Comparison of ENCODE assay signal across 10 mouse cellular contexts in the genomic region with DNA sequence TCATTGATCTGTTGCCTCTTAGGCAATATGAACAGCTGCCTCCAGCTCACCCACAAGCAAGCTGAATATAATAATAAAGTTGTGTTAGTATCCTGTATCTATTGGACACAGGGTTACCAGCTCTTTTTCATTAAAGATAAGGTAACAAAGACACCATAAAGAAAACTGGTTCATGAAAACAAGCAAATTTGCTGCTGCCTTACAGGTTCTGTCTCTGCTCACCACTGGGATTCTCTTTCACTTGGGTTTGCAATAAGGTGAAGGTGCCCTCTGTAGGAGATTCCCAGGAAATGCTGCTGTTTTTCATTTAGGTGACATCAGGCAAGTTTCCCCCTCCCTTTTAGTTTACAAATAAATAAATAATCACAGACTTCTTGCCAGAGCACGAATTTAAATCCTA. TPM values are rescaled to one million over a fixed set of nuclear protein-coding genes. Genes with fewer than 3 reads are reported as not detected.
DNase-seq lines count a peak whose midpoint lies in the region; ATAC-seq and TF ChIP-seq lines count a peak whose summit lies in the region.
"Had no signal": no experiment of that assay in that cellular context is flagged by ENCODE, and none has a peak within 500 bp of the region (broad histone marks: within the 10 kb centered on the region; RNA-seq: fewer than 3 reads in every experiment).

No protein-coding gene starts in this region.

- no peak for ATAC-seq in liver, postnatal 0 days
- 0 out of 2 replicates have a peak, but pooled peaks have one; percentile 40 for ATAC-seq in hindbrain, postnatal 0 days

- intact Hi-C loops in gastrocnemius, adult 2 months (cut with DNase I), result no loop called here

- no peaks in the 10 kb centered on the region for H3K4me1 ChIP-seq in liver, postnatal 0 days (ENCODE audit: insufficient read depth)
- no peaks in the 10 kb centered on the region for H3K4me1 ChIP-seq in hindbrain, postnatal 0 days (ENCODE audit: insufficient read depth, low read length)
- H3K4me1 ChIP-seq: stomach, embryonic 15.5 days had no signal

- no peak for TF ChIP-seq EP300 in liver, postnatal 0 days (IDR thresholded peaks at IDR 0.05; ENCODE audit: low read depth)

- no peak overlapping the region for H3K9ac ChIP-seq in liver, postnatal 0 days (replicated peaks)
- no peak overlapping the region for H3K9ac ChIP-seq in hindbrain, postnatal 0 days (replicated peaks; ENCODE audit: low read length)
- H3K9ac ChIP-seq: stomach, embryonic 15.5 days had no signal

- H3K4me2 ChIP-seq in liver, postnatal 0 days (ENCODE audit: low read depth, low read length), result no peak overlapping the region
- H3K4me2 ChIP-seq in hindbrain, postnatal 0 days (ENCODE audit: low read depth, low read length), result no peak overlapping the region
- H3K4me2 ChIP-seq: stomach, embryonic 15.5 days had no signal

- H3K36me3 ChIP-seq in liver, postnatal 0 days (replicated peaks; ENCODE audit: insufficient read depth, low read length), result no peaks in the 10 kb centered on the region
- no peaks in the 10 kb centered on the region for H3K36me3 ChIP-seq in hindbrain, postnatal 0 days (ENCODE audit: insufficient read depth, low read length)
- H3K36me3 ChIP-seq: stomach, embryonic 15.5 days had no signal

- WGBS in liver, postnatal 0 days (ENCODE audit: insufficient replicate concordance), result 8% methylated on average over 1 of the region's 1 CpGs
- WGBS in hindbrain, postnatal 0 days, result 11% methylated on average over 1 of the region's 1 CpGs

- H3K27me3 ChIP-seq in liver, postnatal 0 days (ENCODE audit: insufficient read depth, low read length), result no peaks in the 10 kb centered on the region
- no peaks in the 10 kb centered on the region for H3K27me3 ChIP-seq in hindbrain, postnatal 0 days (ENCODE audit: insufficient read depth, low read length)
- H3K27me3 ChIP-seq: stomach, embryonic 15.5 days had no signal

- no peak overlapping the region for H3K27ac ChIP-seq in gastrocnemius, adult 2 months
- H3K27ac ChIP-seq in liver, postnatal 0 days (ENCODE audit: low read depth), result no peak overlapping the region
- no peak overlapping the region for H3K27ac ChIP-seq in hindbrain, postnatal 0 days
- H3K27ac ChIP-seq: stomach, embryonic 15.5 days had no signal

- no peak overlapping the region for H3K4me3 ChIP-seq in gastrocnemius, adult 2 months
- no peak overlapping the region for H3K4me3 ChIP-seq in liver, postnatal 0 days (ENCODE audit: low read depth, low read length)
- no peak overlapping the region for H3K4me3 ChIP-seq in hindbrain, postnatal 0 days (ENCODE audit: low read length)
- H3K4me3 ChIP-seq: erythroblast, embryonic 14.5 days; stomach, embryonic 15.5 days had no signal

- no peak for DNase-seq in gastrocnemius, adult 2 months
- DNase-seq in gastrocnemius, postnatal 25 days, result no peak
- DNase-seq in liver, postnatal 0 days, result no peak
- DNase-seq in liver, result no peak
- DNase-seq in hindbrain, postnatal 0 days (ENCODE audit: low spot score), result peak; percentile 79
- DNase-seq in retina, postnatal 1 day, result peak; percentile 73
- DNase-seq in thymus, adult 18-20 months, result no peak
- DNase-seq in ovary, adult 18-20 months (ENCODE audit: low spot score), result no peak

- no peaks in the 10 kb centered on the region for H3K9me3 ChIP-seq in liver, postnatal 0 days (ENCODE audit: low read length)
- H3K9me3 ChIP-seq in hindbrain, postnatal 0 days (ENCODE audit: low read length), result no peaks in the 10 kb centered on the region
- H3K9me3 ChIP-seq: stomach, embryonic 15.5 days had no signal

- TF ChIP-seq CTCF in gastrocnemius, adult 2 months (IDR thresholded peaks at IDR 0.05), result peak; percentile 62
- TF ChIP-seq CTCF in liver, postnatal 0 days (IDR thresholded peaks at IDR 0.05; ENCODE audit: low read depth), result peak; percentile 44
- peak; percentile 72 for TF ChIP-seq CTCF in hindbrain, postnatal 0 days (IDR thresholded peaks at IDR 0.05; ENCODE audit: low read depth)

RNA-seq across cellular contexts. Expression of gene Dach1, which starts 12.0 kb away (rescaled TPM):
- total RNA-seq in gastrocnemius, adult 2 months (2021), result 1 to 10 TPM; 2.5 to 4.3 TPM
- total RNA-seq in gastrocnemius, postnatal 25 days (2021), result 1 to 10 TPM; 1.8 to 2.4 TPM
- 0.36 and 0.39 TPM in 2 replicates for polyA plus RNA-seq in liver, postnatal 0 days (2015; fragmentation: Nextera tagmentation; extraction: Ambion mirVana)
- 23.8 and 26.7 TPM in 2 replicates for total RNA-seq in hindbrain, postnatal 0 days (2014; rRNA removed)
- 14.7 and 14.8 TPM in 2 replicates for polyA plus RNA-seq in hindbrain, postnatal 0 days (2015; fragmentation: Nextera tagmentation; extraction: Ambion mirVana)
- polyA plus RNA-seq: erythroblast, embryonic 14.5 days had no signal

Comparison
In these comparisons a context has a peak if more than half of its experiments do, and no peak if none do; other contexts are left out.
1. DNase-seq: peak in hindbrain, postnatal 0 days (single experiment) and retina, postnatal 1 day (single experiment); none in gastrocnemius, adult 2 months (single experiment), gastrocnemius, postnatal 25 days (single experiment), liver, postnatal 0 days (single experiment), liver (single experiment), thymus, adult 18-20 months (0 of 2) and ovary, adult 18-20 months (single experiment).
2. Peak in every context shown above with its lines, with median percentiles within 50 percentile points of each other: CTCF ChIP-seq.